Mouse (Mus musculus) v-Abl transformed pro-B cells (cell line): ENCODE measurements at regions not wholly inside any gene's neighbourhood (a gene's known extent, or its start where the extent isn't known, plus 50 kb on each side); places are given as distances from the start of the nearest gene placed in this dataset.

Experiments used
- in situ Hi-C, 2 experiments: fragments of 400-800 bp; cut with MboI; formaldehyde crosslinking; loops; one replicate each; pipeline ENCODE4 v1.15.1; 2025; ENCODE audit not compliant: unreplicated experiment in 2 of 2

DNA sequence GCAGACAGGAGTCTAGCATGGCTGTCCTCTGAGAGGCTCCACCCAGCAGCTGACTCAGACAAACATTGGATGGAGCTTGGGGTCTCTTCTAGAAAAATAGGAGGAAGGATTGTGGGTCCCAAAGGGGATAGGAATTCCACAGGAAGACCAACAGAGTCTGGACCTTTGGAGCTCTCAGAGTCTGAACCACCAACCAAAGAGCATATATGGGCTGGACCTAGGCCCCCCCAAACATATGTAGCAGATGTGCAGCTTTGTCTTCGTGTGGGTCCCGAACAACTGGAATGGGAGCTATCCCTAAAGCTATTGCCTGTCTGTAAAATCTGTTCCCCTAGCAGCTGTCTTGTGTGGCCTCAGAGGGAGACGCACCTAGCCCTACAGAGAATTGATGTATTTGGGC is 50.1 kb upstream of the Cpm start:
- in situ Hi-C loops: no loop called here

DNA sequence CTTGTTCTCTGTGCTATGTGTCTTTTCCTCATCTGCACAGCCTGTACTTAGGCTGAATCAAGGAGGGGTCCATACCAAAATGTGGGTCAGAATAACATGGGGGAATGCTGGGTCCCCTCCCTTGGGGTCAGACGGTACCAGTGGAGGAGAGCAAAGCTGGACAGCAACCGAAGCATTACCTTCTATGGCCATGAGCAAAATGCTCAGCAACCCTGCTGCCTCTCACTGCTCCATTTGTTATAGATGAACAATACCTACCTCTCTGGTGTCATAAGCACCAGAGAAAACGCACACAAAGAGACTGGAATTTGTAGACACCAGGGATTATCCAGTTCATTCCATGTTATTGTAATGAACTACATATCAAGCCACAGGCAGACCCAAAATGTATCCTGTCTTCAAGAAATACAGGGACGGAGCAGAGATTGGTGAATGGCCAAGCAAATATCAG is 50.6 kb upstream of the Cpm start:
- in situ Hi-C loops: no loop called here

DNA sequence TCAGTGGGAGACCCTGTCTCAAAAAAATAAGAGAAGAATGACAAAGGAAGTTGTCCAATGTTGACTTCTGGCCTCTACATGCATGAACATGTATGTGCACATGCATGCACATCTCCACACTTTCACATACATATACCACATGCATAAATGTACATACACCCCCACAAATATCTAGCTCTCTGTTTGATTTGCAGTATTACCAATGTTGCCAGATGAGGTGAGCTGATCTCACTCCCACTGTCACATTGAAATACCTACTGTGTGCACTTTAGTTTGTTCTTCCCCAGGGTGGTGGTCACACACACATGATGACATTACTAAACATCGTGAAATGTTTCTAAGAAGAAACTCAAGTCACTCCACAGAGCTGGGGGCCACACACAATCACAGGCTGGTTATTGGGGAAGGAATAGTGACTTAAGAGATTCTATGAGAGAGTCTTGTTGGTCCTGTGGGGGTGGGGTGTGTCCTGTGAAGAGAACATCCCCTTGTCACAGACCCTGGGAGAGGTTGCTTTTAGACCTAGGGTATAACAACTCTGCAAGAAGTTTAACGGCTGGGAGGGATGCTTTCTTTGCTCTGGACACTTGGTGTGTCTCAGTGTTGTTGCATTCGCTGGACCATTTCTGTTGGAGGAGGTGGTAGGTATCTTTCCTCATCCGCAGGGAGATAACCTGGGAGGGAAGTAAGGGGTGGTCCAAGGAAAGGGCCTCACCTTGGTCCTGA is 51.2 kb upstream of the Cpm start:
- in situ Hi-C loops: no loop called here

DNA sequence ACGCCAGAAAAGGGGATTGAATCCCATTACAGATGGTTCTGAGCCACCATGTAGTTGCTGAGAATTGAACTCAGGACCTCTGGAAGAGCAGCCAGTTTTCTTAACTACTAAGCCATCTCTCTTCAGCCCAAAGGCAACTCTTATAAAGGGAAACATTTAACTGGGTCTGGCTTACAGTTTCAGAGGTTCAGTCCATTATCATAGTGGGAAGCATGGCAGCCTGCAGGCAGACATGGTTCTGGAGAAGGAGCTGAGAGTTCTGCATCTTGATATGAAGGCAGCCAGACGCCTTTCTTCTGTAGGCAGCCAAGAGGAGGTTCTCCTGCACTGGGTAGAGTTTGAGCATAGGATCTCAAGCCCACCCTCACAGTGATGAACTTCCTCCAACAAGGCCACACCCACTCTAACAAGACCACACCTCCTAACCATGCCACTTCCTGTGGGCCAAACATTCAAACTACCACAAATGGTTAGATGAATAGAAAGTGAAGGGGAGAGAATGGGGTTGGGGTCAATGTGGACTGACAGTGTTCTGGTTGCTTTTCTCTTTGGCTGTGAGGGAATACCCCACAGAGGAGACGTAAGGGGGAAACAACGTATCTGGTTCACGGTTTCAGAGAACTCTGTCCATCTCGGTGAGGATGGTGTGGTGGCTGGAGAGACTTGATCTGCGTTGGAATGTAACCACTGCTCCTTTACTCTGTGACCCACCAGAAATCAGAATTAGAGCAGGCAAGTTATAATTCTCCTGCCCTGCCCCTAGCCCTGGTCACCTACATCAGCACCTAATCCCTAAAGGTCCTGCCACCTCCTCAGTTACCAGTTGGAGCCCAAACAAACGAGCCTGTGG is 52.2 kb upstream of the Cpm start:
- in situ Hi-C loops: no loop called here

DNA sequence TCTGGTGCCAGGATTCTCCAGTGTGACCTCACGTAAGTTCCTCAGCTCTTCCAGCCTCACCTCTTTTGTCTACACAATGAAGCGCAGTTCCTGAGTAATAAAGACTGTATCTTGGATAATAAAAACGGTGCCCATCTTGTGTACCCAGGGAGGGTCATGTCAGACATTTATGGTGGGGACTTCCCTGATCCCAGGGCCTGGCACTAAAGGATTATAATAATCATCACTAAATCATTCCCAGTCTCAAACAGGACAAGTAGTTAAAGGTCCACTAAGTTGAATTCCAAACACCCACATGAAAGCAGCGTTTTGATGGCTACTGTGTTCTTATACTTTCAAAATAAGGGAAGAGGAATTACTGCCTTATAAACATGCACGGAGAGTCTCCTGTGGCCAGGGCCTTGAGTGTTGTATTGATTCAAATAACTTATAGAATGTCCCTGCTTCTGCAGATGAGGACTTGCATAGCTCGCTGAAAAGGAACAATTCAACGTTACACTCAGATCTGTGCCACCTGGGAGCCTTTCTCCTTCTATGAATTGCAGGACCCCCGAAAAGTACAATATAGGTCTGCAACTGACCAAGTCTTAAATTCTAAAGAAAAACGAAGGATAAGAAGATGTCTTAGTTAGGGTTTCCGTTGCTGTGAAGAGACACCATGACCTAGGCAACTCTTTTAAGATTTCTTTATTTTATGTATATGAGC is 53.0 kb upstream of the Cpm start:
- in situ Hi-C loops: no loop called here

DNA sequence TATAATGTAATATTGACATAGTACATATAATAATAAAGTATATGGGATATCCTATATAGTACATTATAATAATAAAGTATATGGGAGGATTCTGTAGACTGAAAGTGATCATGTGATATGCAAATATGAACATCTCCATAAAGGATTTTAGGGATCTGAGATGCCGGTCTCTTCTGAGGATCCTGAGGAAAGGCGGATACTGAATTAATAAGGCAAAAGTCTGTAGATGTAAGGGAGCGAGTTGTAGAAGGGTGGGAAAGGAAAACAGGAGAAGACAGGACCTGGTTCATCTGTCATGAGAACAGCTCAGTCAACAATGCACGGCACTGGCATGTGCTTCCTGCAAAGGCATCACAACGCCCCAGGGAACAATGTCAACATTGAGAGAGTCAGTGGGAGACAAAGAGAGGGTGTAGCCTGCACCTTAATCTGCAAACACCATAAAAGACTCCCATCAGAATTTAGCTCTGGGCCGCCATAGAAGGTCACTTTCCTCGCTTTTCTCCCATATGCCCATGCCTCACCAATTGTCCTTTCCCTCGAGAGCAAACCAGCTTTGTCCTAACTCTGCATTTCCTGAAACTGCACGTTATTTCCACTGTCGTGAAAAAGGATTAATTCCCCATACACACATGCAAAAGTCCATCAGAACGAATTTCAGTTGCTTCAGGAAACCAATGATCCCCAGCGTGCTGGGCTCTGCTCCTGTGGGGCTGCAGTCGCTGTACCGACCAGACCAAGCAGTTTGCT is 53.7 kb upstream of the Cpm start:
- in situ Hi-C loops: no loop called here

DNA sequence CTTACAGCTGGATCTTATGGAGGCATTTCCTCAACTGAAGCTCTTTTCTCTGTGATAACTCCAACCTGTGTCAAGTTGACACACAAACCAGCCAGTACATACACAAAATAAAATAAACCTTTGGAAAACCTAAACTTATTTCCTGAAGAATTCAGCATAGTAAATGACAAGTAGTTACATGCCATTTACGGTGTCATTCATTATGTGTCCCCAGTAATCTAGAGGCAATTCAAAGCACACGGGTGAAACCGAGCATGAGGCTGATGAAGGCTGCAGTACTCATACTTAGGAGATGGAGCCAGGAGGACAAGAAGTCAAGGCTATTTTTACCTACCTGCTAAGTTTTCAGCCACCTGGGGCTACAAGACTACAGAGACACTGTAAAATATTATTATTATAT is 54.4 kb upstream of the Cpm start:
- in situ Hi-C loops: loop anchor here in 1 of 2 experiments (25.0 kb wide), 1 partner anchor 1013 kb away; no protein-coding TSS in a partner anchor

DNA sequence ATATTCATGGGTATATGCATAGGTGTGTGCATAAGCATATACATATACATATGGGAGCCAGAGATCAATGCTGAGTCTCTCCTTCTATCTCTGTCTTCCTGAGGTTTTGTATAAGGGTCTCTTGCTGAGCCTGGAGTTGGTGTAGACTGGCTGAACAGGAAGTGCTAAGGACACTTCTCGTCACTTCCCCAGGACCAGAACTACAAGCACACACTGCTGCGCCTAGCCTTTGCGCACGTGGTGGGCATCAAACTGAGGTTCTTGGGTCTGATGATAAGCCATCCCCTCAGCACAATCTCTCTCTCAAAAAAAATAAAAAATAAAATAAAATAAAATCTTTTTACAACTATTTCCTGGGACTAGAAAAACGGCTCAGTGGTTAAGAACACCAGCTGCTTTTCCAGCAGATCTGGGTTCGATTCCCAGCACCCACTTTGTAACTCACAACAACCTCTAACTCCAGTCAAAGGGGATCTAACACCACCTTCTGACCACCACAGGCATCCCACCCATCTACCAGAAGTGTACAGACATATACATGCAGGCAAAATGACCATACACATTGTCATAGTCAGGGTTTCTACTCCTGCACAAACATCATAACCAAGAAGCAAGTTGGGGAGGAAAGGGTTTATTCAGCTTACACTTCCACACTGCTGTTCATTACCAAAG is 55.1 kb upstream of the Cpm start:
- in situ Hi-C loops: loop anchor here in 1 of 2 experiments (25.0 kb wide), 1 partner anchor 1012 kb away; no protein-coding TSS in a partner anchor

DNA sequence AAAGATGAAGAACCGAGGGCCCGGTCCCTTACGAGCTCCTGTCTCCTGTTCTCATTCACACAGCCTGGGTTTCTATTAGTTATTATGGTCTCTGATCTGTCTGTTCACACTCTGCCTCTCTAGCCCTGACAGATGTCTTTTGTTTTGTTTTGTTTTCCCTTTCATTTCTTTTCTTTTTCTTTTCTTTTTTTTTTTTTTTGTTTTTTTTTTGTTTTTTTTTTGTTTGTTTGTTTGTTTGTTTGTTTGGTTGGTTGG is 55.8 kb upstream of the Cpm start:
- in situ Hi-C loops: loop anchor here in 1 of 2 experiments (25.0 kb wide), 1 partner anchor 1011 kb away; no protein-coding TSS in a partner anchor

DNA sequence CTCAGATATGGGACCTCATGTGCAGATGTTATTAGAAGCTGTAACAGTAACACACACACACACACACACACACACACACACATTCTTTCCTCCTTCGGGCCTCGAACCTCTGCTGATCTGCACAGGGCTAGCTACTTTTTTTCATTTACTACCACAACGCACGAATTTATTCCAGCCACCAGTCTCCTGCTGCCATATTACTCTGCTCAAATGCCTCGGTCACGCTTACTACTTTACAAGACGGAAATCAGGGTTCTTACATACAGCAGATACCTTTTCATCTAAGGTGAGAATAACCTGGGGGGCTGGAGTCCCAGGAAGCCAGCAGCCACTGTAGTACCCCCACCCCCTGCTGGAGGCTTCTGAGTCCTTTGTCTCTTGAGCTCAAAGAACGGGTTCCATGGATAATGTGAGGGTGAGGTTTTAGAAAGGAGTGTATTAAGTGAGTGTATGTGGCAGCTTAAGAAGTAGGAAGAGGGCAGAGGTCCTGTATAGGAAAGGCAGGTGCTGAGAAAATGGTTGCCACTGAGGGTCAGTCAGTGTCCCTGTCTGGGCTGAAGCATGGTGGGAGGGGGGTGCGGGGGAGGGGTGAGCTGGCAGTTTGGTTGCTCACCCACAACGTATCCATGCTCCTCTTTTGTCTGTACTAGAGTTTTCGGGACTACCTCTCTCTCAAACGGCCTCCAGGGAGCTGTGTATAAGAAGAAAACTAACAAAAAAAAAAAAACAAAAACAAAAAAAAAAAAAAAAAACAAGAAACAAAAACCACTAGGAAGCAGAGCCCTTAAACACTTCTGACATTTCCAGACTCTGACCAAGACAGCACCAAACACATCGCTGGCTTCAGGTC is 56.3 kb upstream of the Cpm start:
- in situ Hi-C loops: loop anchor here in 1 of 2 experiments (25.0 kb wide), 1 partner anchor 1011 kb away; no protein-coding TSS in a partner anchor

DNA sequence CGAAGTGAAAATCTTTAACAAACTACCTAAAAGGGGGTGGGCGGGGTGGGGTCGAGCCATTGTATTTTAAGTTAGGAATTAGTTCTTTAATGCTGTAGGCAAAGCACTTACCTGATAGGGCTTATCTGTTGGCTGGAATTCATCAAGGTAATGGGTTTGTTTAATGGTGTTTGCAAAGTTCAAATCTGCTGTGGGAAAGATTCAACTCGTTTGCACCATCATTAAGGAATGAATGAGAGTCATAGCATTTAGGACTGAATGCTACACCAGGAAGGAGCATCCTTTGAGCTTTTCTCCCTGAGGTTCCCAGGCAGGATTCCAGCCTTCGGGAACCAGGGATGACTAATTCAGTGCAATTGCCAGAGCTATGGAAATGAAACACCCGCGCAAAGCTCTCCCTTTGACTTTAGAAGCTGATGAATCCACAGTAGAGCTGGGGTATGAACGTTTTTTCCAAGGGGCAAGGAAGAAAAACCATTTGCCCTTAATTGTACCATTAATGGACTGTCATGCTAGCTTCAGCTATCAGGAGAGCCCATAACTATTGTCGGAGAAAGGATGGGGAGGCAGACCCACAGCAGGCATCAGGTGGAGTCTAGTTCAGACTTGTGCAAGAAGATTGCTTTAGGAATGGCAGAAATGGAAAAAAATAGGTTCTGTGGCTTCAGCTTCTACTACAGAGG is 57.3 kb upstream of the Cpm start:
- in situ Hi-C loops: loop anchor here in 1 of 2 experiments (25.0 kb wide), 1 partner anchor 1010 kb away; no protein-coding TSS in a partner anchor

DNA sequence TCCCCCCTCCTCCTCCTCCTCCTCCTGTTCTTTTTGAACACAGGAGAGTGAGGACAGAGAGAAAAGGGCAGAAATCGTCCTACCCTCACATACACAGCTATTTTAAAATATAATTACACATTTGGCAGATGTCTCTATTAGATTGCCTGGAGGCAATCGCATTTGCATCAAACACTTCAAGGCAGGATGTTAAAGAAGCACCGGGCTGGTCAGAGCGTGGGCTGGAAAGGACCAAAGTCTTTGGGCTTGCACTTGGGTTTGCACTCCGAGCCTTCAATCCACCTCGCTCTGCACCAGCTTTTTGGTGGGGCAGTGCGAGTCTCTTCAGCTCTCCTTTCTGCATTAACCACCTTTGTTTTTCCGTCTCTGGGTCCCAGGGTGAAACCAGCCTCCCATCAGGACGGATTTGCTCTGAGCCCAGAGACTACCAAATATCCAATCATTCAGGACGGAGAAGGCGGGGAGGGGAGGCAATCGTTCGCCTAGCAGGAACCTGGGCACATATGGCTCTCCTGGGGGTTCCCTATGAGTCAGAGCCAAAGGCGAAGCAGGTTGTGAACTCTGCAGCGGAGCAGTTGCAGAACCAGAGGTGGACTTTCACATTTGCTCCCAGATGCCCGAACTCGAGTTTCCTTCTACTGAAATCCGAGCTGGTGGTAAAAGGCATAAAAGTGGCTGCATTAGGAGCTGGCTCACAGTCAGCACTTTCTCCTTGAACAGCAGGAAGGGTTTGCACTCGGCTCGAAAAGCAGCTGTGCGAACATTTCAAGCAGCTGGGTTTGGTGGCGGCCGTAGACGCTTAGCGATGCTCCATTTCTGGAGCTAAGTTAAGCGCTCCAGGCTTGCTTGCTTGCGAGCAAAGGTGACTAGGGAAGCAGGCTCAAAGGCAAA is 58.1 kb upstream of the Cpm start:
- in situ Hi-C loops: loop anchor here in 1 of 2 experiments (25.0 kb wide), 1 partner anchor 1009 kb away; no protein-coding TSS in a partner anchor

DNA sequence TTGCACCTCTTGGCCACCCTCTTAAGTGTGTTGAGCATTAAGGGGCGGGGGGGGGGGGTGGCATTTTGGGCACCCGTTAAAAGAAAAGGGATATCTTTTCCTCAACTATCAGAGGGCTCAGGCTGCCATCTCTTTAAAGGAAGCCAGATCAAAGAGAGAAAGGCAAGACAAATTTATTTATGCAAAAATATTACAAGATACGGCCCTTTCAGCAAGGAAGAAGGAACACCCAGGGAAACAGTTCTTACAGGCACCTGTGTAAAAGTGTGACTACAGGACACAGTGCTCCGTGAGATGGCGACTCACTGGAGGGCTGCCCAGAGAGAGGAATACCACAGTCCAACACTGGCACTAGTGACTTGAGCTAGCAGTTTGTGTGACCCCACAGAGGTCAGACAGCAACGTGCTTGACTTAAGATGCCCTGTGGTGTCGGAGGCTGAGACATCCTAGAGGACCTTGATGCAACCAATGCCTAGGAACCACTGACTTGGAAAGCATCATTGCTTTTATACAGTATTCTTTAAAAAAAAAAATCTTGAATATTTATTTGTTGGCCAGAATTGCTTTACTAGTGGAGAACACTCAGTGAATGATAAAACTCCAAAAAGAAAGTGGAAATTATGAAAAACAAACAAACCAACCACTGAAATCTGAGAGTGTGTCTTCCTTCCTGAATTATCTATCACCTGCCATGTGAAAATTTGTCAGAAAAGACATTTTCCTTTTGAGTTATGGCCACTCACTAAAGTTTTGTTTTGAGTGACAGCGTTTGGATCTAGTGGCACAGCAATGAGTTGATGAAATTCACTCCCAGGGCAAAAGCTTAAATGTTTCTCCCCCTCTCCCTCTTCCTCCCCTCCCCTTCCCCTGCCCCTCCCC is 59.0 kb upstream of the Cpm start:
- in situ Hi-C loops: loop anchor here in 1 of 2 experiments (25.0 kb wide), 1 partner anchor 1008 kb away; no protein-coding TSS in a partner anchor

DNA sequence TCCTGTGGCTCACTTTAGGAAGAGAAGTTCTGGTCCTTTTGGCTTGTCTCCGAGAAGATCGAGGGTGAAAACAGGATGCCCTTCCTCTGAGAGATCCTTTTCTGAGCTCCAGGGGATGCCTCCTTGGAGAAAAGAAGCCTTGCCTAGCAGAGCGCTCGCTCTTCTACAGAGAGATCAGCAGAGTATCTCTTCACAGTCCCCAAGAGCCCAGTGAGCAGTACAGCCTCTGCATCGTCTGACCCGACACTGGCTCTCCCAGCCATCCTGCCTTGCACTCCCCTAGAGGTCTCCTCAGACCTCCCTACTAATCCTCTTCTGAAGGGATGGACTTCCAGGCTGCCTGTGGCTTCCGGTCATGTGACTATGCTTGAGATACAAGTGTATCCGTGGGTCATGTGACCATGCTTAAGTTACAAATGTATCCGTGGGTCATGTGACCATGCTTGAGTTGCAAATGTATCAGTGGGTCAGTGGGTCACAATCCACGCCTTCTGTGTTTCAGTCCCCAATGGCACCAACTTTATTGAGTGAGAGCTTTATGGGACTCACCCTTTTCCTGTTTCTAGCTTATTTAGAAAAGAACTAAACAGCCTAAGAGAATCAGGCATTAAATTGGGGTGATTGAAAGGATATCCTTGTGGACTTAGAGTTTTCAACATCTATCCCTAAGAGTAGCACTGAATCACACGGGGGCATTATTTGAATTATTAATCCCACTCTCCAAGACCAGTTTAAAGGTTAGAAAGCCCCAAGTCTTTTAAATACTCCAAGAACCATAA is 59.8 kb upstream of the Cpm start:
- in situ Hi-C loops: loop anchor here (5.0 to 25.0 kb wide), 3 partner anchors 63 to 1007 kb away; no protein-coding TSS in a partner anchor
